Mouse (Mus musculus) kidney, adult 2 months (tissue): ENCODE measurements at regions not wholly inside any gene's neighbourhood (a gene's known extent, or its start where the extent isn't known, plus 50 kb on each side); places are given as distances from the start of the nearest gene placed in this dataset.

Experiments
- CTCF ChIP-seq: fragments of 200-500 bp; conservative IDR thresholded peaks from 2 replicates; pipeline ENCODE4 v1.5.1; 2011; ENCODE audit warnings: low read depth, mild to moderate bottlenecking, control low read depth, low read length, moderate library complexity, mixed read lengths; ENCODE audit not compliant: insufficient read depth, insufficient read length
- POLR2A ChIP-seq: fragments of 200-500 bp; IDR thresholded peaks from one replicate; pipeline ENCODE4 v1.6.1; 2011; ENCODE audit warnings: low read depth, low read length, control low read depth

- TF ChIP-seq CTCF (peak; percentile 95), POLR2A (no peak)
Measured at GRCm38 (mm10) chr6:67142179-67142578, 95.8 kb upstream of the Serbp1 start.
